ENCODE assay signal across 18 mouse cellular contexts in the genomic region with DNA sequence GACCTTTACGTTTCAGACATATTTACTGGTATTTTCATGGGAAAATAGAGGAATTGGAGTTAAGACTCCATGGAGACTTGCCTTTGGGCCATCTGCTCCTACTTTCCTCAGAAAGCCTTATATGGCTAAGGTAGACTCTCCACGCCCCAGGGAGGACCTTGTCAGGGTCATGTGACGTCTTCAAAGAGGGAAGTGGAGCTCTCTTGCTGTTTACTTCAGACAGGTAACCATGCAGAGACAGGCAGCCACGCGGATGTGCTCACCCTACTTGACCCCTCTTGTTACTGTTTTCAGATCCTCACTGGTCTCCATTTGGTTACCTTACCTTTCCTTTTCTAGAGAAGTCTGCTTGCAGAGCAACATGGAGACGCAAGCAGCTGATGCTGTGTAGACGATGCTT.
"Had no signal": no experiment of that assay in that cellular context is flagged by ENCODE, and none has a peak within 500 bp of the region (broad histone marks: within the 10 kb centered on the region; RNA-seq: fewer than 3 reads in every experiment).

No protein-coding gene starts in this region.

- H3K27ac ChIP-seq: layer of hippocampus, adult 2 months; midbrain, embryonic 10.5 days; stomach, postnatal 0 days had no signal

- H3K9me3 ChIP-seq: liver, embryonic 13.5 days; megakaryocyte, embryonic 14.5 days; midbrain, embryonic 10.5 days had no signal

- H3K4me1 ChIP-seq: midbrain, embryonic 10.5 days had no signal

- H3K36me3 ChIP-seq: liver, embryonic 13.5 days had no signal

- H3K9ac ChIP-seq: liver, embryonic 13.5 days had no signal

- H3K4me3 ChIP-seq: layer of hippocampus, adult 2 months; megakaryocyte, embryonic 14.5 days; midbrain, embryonic 10.5 days had no signal

- DNase-seq: kidney, adult 18-20 months; kidney, adult 9 months; kidney, postnatal 25 days; layer of hippocampus, adult 9-11 months; liver, embryonic 13.5 days; lung, adult 2 months; midbrain, embryonic 14.5 days; right cerebral cortex, adult 18-20 months; right cerebral cortex, postnatal 14 days; right cerebral cortex, postnatal 4 days; thymus, adult 2 months; thymus, postnatal 14 days; thymus, postnatal 4 days had no signal

- ATAC-seq: inflammation-experienced regulatory T-cells, adult 6 months had no signal
